Mouse (Mus musculus): Measurements from ENCODE around the gene Spag9. TPM values are rescaled to one million over a fixed set of nuclear protein-coding genes. Genes with fewer than 3 reads are reported as not detected.

Gene Spag9
- 29.7 and 31.4 TPM in 2 replicates for polyA plus RNA-seq (2015; fragmentation: Nextera tagmentation; extraction: Ambion mirVana)

DNA sequence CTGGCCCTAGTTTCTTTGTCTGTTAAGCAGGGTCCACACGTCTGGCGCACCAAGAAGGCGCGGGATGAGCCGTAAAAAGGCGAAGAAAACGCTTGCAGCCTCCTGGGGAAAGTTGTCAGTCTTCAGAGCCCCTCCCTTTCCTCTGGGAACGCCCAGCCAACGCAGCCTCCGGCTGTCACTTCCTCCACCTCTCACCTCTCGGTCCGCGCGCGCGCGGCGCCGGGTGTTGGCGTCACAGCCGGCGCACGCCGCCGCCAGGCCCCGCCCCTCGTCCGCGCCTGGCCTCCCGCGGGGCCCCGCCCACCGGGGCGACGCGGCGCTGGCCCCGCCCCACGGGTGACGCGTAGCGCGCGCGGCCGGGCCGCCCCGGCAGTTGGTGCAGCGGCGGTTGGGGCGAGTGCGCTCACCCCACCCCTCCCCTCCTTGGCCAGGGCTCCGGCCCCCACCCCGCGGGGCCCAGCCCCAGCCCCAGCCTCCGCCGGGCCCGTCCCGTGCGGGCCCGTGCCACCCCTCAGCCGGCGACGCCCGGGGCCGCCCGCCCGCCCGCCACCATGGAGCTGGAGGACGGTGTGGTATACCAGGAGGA, at the start of gene Spag9:
TSS of gene Spag9 (plus strand) at position 372 of the 586 bp plus-strand sequence.
- Histone ChIP-seq H3K27ac (replicated peaks) (peak within 1 kb of the TSS; percentile 100), H3K27me3 (replicated peaks) (no peaks in the 10 kb centered on the region), H3K4me1 (peaks cover 39% of the 10 kb centered on the region), H3K9me3 (no peaks in the 10 kb centered on the region), H3K4me2 (peak within 1 kb of the TSS; percentile 89), H3K36me3 (0 out of 2 replicates have a peak, but pooled peaks cover 3% of the 10 kb centered on the region), H3K9ac (peak within 1 kb of the TSS; percentile 96), H3K4me3 (peak within 1 kb of the TSS; percentile 92)
- 0% methylated on average over 67 of the region's 70 CpGs for WGBS
- peak; percentile 90 for ATAC-seq (ENCODE audit: extremely low read depth, insufficient number of reproducible peaks, low FRiP score, low TSS enrichment)

- WGBS, result 81% methylated on average over 9 of the region's 9 CpGs
Observed at GRCm38 (mm10) chr11:93948887-93949567, 46.9 kb upstream of the Spag9 start.

GRCm38 (mm10) chr11:93950045-93950444, 45.8 kb upstream of the Spag9 start:
- peaks cover 26% of the 10 kb centered on the region for H3K4me1 ChIP-seq
- H3K36me3 ChIP-seq, result peaks cover 72% of the 10 kb centered on the region
- no peaks in the 10 kb centered on the region for H3K27me3 ChIP-seq (replicated peaks)
- no peak overlapping the region for H3K4me3 ChIP-seq
- no peak for ATAC-seq (ENCODE audit: extremely low read depth, insufficient number of reproducible peaks, low FRiP score, low TSS enrichment)
- no peak overlapping the region for H3K4me2 ChIP-seq
- 86% methylated on average over 1 of the region's 1 CpGs for WGBS
- no peaks in the 10 kb centered on the region for H3K9me3 ChIP-seq
- H3K9ac ChIP-seq, result no peak overlapping the region
- H3K27ac ChIP-seq (replicated peaks), result no peak overlapping the region

More at GRCm38 (mm10) chr11:93948887-93949567, 46.9 kb upstream of the Spag9 start:
- Histone ChIP-seq H3K27me3 (replicated peaks) (no peaks in the 10 kb centered on the region), H3K9ac (no peak overlapping the region), H3K4me3 (no peak overlapping the region), H3K27ac (replicated peaks) (no peak overlapping the region), H3K9me3 (no peaks in the 10 kb centered on the region), H3K4me1 (peaks cover 18% of the 10 kb centered on the region), H3K4me2 (no peak overlapping the region), H3K36me3 (peaks cover 77% of the 10 kb centered on the region)
- ATAC-seq (ENCODE audit: extremely low read depth, insufficient number of reproducible peaks, low FRiP score, low TSS enrichment), result no peak

GRCm38 (mm10) chr11:93952376-93952775, 43.5 kb upstream of the Spag9 start:
- Histone ChIP-seq H3K9me3 (no peaks in the 10 kb centered on the region), H3K36me3 (peaks cover 63% of the 10 kb centered on the region), H3K4me1 (peaks cover 36% of the 10 kb centered on the region), H3K4me2 (no peak overlapping the region), H3K27ac (replicated peaks) (no peak overlapping the region), H3K9ac (no peak overlapping the region), H3K4me3 (no peak overlapping the region), H3K27me3 (replicated peaks) (no peaks in the 10 kb centered on the region)
- ATAC-seq (ENCODE audit: extremely low read depth, insufficient number of reproducible peaks, low FRiP score, low TSS enrichment), result no peak
- 77% methylated on average over 5 of the region's 5 CpGs for WGBS

DNA sequence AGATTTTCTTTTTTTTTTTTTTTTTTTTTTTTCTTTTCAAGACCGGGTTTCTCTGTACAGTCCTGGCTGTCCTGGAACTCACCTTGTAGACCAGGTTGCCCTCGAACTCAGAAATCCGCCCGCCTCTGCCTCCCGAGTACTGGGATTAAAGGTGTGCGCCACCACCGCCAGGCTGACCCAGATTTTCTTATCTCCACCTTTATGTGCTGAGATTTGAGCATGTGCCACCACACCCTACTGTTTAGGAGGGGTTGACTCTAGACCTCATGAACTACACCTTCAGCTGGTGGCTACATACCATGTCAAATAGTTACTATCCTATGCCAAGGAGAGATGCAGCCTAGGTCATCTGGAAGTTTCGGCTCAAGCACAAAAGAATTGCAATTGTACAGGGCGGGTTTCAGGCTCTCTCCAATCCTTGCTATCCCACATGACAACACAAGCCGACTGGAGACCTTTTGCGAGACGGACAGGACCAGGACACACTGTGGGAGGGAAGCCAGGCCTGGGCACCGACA, 41.1 kb upstream of the Spag9 start:
- H3K27ac ChIP-seq (replicated peaks), result peak overlapping the region; percentile 94
- peak overlapping the region; percentile 87 for H3K9ac ChIP-seq
- peak overlapping the region; percentile 86 for H3K4me2 ChIP-seq
- peaks cover 36% of the 10 kb centered on the region for H3K4me1 ChIP-seq
- H3K36me3 ChIP-seq, result peaks cover 68% of the 10 kb centered on the region
- no peak for ATAC-seq (ENCODE audit: extremely low read depth, insufficient number of reproducible peaks, low FRiP score, low TSS enrichment)
- H3K4me3 ChIP-seq, result peak overlapping the region; percentile 71
- 35% methylated on average over 13 of the region's 13 CpGs for WGBS
- no peaks in the 10 kb centered on the region for H3K9me3 ChIP-seq
- H3K27me3 ChIP-seq (replicated peaks), result no peaks in the 10 kb centered on the region

DNA sequence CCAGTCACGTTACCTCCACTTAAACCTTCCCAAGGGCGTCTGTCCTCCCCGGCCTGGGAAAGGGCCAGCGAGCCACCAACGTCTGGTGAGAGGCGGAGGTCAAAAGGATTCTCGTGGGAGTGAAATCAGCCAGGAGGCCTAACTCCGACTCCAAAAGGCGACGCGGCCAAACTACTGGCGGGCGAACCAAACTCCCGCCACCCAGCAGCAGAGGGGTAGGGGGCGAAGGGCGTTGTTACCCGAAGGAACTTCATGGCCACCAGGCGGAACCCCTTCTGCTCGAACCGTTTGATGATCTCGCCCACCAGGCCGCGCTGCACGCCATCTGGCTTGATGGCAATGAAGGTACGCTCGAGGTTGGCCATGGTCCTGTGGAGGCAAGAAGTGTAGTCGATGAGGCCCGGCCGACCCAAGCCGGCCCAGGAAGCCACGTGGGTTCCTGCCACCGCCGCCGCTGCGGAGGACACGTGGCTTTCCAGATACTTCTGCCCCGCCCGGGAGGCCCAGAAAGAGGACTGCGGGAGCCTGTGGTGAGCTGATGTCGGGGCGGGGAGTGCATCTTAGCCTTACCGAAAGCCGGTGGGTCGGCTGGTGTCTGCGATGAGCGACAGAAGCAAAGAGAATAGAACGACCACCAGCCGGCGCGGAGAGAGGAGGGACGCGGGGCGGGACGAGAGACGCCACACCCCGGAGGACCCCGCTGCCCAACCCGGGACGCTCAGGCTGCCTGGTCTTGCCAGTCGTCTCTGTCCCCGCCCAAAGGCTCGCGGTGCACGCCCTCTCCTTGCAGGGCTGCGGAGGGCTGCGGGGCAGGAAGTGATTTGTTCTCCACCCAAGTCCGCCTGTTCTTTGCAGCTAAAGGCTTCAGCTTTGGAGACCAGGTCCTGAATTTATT, 40.4 kb upstream of the Spag9 start:
- H3K4me3 ChIP-seq, result peak overlapping the region; percentile 71
- peak overlapping the region; percentile 94 for H3K27ac ChIP-seq (replicated peaks)
- H3K27me3 ChIP-seq (replicated peaks), result no peaks in the 10 kb centered on the region
- H3K36me3 ChIP-seq, result peaks cover 68% of the 10 kb centered on the region
- under 1% methylated on average over 67 of the region's 67 CpGs for WGBS
- H3K9me3 ChIP-seq, result no peaks in the 10 kb centered on the region
- peak overlapping the region; percentile 87 for H3K9ac ChIP-seq
- H3K4me2 ChIP-seq, result peak overlapping the region; percentile 86
- ATAC-seq (ENCODE audit: extremely low read depth, insufficient number of reproducible peaks, low FRiP score, low TSS enrichment), result peak; percentile 91
- peaks cover 36% of the 10 kb centered on the region for H3K4me1 ChIP-seq

DNA sequence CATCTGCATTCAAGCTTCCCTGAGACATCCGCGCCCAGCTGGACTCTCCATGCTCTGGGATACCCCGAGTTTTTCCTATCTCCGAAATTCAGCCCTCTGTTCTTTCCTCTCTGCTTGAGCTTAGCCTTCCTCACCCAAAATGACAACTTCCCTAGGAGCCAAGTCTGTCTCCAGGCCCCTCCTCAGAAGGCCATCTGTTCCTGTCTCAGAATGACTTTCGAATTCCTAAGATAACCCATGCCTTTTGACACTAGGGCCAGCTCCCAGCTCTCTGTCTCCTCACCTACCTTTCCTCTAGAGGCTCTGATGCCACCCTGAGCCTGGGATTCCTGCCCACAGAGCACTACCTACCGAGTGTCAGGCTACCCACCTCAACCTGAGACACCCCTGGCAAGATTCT, 39.7 kb upstream of the Spag9 start, which contains the start of gene Nme2:
TSS of gene Nme2 (minus strand) at position 101 of the 400 bp plus-strand sequence.
- H3K9me3 ChIP-seq, result no peaks in the 10 kb centered on the region
- H3K36me3 ChIP-seq, result peaks cover 68% of the 10 kb centered on the region
- peak within 1 kb of the TSS; percentile 94 for H3K27ac ChIP-seq (replicated peaks)
- peak within 1 kb of the TSS; percentile 71 for H3K4me3 ChIP-seq
- under 1% methylated on average over 6 of the region's 6 CpGs for WGBS
- H3K4me1 ChIP-seq, result peaks cover 36% of the 10 kb centered on the region
- ATAC-seq (ENCODE audit: extremely low read depth, insufficient number of reproducible peaks, low FRiP score, low TSS enrichment), result no peak
- peak within 1 kb of the TSS; percentile 87 for H3K9ac ChIP-seq
- peak within 1 kb of the TSS; percentile 86 for H3K4me2 ChIP-seq
- H3K27me3 ChIP-seq (replicated peaks), result no peaks in the 10 kb centered on the region

DNA sequence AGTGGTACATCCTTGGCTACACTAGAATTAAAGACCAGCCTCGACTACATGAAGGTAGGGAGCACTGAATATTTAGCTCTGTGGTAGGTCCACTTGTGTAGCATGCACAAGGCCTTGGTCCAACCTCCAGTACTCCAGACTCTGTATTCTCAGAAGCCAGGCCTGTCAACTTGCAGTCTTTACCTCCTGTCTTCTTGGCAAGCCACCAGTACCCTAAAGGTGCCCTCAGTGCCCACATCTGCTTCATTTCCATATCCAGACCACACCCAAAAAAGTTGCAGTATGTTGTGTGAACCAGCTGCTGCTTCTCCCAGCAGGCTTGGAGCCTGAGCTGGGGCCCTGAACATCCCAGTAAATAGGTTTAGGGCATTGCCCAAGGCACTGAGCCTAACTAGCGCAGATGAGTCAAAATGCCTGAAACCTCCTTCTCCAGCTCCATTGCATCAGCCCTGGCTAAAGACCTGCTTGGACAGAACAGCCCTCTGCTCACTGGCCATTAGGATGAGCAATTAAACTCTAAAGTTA, 38.8 kb upstream of the Spag9 start:
- Histone ChIP-seq H3K9ac (no peak overlapping the region), H3K4me3 (no peak overlapping the region), H3K4me1 (peaks cover 36% of the 10 kb centered on the region), H3K4me2 (no peak overlapping the region), H3K27ac (replicated peaks) (no peak overlapping the region), H3K36me3 (peaks cover 67% of the 10 kb centered on the region), H3K27me3 (replicated peaks) (no peaks in the 10 kb centered on the region), H3K9me3 (no peaks in the 10 kb centered on the region)
- WGBS, result 90% methylated on average over 2 of the region's 2 CpGs
- ATAC-seq (ENCODE audit: extremely low read depth, insufficient number of reproducible peaks, low FRiP score, low TSS enrichment), result no peak

DNA sequence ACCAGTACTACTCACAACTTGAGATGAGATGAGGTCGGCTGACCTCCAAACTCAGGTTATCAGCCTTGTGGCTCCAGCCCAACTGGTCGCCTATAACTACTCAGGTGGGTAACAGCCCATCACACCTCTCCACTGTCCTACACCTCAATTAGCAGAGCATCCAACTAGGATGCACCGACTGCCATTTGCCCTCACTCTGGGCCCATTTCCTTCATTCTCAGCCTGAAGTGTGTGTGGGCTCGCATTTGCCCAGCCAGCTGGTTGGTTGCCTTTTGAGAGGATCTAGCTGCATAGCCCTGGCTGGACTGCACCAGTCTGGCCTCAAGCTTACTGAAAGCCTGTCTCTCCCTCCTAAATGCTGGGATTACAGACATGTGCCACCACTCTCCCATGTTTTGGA, 38.1 kb upstream of the Spag9 start:
- Histone ChIP-seq H3K9ac (no peak overlapping the region), H3K36me3 (peaks cover 67% of the 10 kb centered on the region), H3K4me3 (no peak overlapping the region), H3K9me3 (no peaks in the 10 kb centered on the region), H3K27ac (replicated peaks) (no peak overlapping the region), H3K4me2 (no peak overlapping the region), H3K27me3 (replicated peaks) (no peaks in the 10 kb centered on the region), H3K4me1 (peaks cover 29% of the 10 kb centered on the region)
- ATAC-seq (ENCODE audit: extremely low read depth, insufficient number of reproducible peaks, low FRiP score, low TSS enrichment), result no peak
- 65% methylated on average over 4 of the region's 4 CpGs for WGBS

GRCm38 (mm10) chr11:93961482-93961881, 34.4 kb upstream of the Spag9 start:
- no peaks in the 10 kb centered on the region for H3K27me3 ChIP-seq (replicated peaks)
- WGBS, result 87% methylated on average over 6 of the region's 6 CpGs
- no peak overlapping the region for H3K4me3 ChIP-seq
- H3K4me1 ChIP-seq, result peaks cover 6% of the 10 kb centered on the region
- H3K4me2 ChIP-seq, result no peak overlapping the region
- no peak for ATAC-seq (ENCODE audit: extremely low read depth, insufficient number of reproducible peaks, low FRiP score, low TSS enrichment)
- no peak overlapping the region for H3K9ac ChIP-seq
- H3K36me3 ChIP-seq, result peaks cover 86% of the 10 kb centered on the region
- H3K9me3 ChIP-seq, result no peaks in the 10 kb centered on the region
- H3K27ac ChIP-seq (replicated peaks), result no peak overlapping the region

GRCm38 (mm10) chr11:93963013-93963412, 32.9 kb upstream of the Spag9 start:
- Histone ChIP-seq H3K9ac (no peak overlapping the region), H3K4me1 (peaks cover 12% of the 10 kb centered on the region), H3K9me3 (no peaks in the 10 kb centered on the region), H3K27ac (replicated peaks) (no peak overlapping the region), H3K4me2 (no peak overlapping the region), H3K27me3 (replicated peaks) (no peaks in the 10 kb centered on the region), H3K36me3 (peaks cover 81% of the 10 kb centered on the region), H3K4me3 (no peak overlapping the region)
- no peak for ATAC-seq (ENCODE audit: extremely low read depth, insufficient number of reproducible peaks, low FRiP score, low TSS enrichment)
- 87% methylated on average over 4 of the region's 4 CpGs for WGBS

Measured in heart, embryonic 13.5 days (tissue).